Mouse (Mus musculus) neural tube, embryonic 10.5 days (tissue): ENCODE data around the gene Nlgn2.

ENCODE experiments used
- DNase-seq: peaks from one replicate; pipeline ENCODE4 v3.0.0-alpha.2; 2017; ENCODE audit warnings: low spot score; ENCODE audit errors: extremely low spot score

Nlgn2 gene

DNA sequence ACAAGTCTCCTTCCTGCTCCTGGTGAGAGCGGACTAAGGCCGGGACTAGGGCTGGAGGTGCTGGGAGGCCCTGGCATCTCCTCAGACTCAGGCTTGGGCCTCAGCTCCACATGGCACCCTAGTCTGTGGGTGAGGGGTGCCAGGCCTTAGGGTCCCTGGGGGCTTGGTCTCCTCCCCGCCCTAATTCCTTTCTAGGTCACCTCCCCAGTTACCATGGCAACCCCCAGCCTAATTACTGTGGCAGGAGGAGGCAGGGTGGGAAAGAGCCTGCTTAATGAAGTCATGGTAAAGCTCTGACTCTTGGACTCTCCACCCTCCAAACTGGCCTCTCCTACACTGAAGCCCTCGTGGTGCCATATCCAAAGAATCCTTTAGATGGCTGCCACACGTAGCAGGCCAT, 8.8 kb downstream of the Nlgn2 start:
- no peak for DNase-seq

DNA sequence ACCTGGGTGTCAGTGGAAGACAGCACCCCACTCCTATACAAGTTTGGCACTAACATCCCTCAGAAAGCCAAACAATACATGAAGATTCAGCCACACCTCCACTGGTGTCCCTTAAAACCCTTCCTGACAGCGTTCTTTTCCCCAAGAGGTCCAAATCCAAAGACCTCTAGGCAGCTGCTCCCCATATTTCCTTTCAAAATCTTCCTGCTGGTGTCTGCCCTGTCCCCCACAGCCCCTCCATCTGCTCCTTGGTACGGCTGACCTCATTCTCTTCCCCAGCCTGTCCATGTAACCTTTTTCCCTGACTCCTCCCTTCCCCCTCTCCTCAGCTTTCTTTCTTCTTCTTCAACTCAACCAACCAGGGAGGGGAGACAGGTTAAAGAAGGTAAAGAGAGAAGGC, 14.1 kb downstream of the Nlgn2 start:
- DNase-seq, result no peak

DNA sequence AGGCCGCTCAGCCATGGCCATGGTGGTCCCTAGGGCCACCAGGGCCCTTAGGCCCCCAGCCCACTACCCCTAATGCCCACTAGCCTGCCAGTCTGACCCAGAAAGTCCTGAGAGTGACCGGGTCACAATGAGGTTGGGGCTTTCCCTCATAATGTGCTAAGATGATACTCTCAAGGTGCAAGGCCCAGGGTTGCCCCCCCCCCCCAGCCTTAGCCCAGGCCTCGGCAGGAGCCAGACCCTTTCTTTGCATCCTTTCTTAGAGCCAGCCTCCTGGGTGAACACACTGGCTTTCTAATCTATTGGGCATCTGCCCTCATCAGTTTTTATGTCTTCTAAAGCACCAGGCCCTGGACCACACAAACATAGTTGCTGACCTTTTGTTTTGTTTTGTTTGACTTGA, 15.5 kb downstream of the Nlgn2 start, which contains the start of gene Spem1:
Spem1 (minus strand) TSS at position 101 of the 400 bp plus-strand sequence.
- DNase-seq, result no peak

DNA sequence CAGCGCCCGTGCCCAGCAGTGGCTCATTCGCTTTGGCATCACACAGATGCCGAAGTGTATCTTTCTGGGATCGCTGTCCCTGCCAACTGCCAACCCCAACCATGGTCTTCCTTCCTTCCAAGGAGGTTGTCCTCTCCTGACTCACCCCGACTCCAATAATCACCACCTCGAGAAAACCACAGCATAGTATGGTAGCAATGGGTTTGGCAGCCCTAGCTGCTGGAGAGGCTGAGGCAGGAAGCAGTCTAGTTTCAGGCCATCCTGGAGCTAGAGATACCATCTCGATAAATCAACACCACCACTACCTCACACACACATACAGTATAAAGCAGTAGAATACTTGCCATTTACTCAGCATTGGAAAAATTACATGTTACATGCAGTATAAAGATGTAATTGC, 18.7 kb downstream of the Nlgn2 start:
- no peak for DNase-seq

DNA sequence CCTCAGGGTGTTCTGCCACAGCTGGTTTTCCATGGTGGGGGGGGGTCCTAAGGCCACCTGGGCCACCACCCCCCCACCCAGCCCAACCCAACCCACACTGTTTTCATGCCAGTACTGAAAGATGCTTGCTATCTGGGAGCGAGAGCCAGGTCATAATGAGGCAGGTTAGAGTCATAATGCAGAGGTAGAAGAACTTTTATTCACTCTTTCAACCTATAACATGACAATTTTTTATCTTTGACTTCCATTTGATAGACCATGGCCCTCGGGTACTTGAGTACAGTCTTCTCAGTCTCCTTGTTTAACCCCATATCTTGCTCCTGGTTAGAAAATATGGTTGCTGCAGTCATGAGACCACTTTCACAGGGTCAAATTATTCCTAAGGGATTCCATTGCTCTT, 19.2 kb downstream of the Nlgn2 start, which contains the start of gene Spem2:
Spem2 (minus strand) TSS at position 101 of the 400 bp plus-strand sequence.
- no peak for DNase-seq

DNA sequence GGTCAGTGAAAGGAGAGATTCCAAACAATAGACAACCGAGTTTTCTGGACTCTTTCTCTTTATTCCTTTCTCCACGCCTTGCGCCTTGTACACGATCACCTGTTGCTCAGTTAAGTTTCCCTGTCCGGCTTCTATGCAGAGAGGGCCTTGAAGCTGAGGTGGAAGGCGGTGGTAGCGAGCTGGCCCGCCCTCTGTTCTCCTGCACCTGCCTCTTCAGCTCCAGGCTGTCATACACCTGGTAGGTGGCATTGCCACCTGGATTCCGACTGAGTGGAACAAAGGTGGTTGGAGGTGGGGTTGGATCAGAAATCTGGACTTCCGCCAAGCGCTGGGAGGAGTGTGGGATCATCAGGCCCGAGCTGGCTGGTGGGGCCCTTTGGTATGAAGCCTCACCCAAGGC, 21.1 kb downstream of the Nlgn2 start:
- DNase-seq, result no peak

DNA sequence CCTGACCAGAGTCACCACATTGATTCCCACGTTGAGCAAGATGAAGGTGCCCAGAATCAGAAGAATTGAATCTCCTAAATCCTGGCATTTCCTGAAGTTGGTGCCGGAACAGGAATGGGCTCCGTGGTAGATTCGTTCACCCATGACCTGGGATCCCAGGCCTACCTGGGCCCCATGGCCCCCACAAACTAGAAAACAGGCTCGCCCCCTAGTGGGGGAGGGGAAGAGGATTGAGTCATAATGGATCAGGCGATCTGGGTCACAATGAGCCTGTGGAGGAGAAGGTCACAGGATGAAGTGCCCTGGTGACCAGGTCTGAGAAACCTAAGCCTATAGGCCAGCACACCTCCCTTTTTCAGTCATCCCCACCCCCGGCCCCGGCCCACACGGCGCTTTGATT, 22.4 kb downstream of the Nlgn2 start, which contains the start of gene Gm39566:
Gm39566 (minus strand) TSS at position 144 of the 400 bp plus-strand sequence.
- DNase-seq, result no peak

DNA sequence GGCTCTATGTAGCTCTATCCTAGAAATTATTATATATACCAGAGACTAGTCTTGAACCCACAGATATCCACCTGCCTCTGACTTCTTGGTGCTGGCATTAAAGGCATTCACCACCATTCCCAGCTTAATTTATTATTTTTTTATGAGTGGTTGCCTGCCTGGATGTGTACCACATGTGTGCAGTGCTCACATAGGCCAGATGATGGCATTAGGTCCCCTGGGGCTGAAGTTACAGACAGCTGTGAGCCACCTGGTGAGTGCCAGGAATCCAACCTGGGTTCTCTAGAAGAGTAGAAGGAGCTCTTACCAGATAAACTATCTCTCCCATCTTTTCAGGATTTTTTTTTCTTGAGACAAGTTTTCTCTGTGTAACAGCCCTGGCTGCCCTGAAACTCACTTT, 27.3 kb downstream of the Nlgn2 start:
- DNase-seq, result no peak

DNA sequence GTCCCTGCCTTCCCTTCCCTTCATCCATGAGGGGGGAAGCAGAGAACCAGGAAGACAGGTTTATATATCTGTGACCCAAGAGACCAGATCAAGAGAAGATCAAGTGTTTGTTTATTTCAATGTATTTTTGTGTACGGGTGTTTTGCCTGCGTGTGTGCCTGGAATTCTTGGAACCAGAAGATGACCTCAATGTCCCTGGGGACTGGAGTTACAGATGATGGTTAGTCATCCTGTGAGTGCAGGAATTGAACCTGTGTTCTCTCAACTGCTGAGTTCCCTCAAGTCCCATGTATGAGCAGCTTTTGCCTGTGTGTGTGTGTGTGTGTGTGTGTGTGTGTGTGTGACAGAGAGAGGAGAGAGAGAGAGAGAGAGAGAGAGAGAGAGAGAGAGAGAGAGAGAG, 29.9 kb downstream of the Nlgn2 start:
- DNase-seq, result no peak

DNA sequence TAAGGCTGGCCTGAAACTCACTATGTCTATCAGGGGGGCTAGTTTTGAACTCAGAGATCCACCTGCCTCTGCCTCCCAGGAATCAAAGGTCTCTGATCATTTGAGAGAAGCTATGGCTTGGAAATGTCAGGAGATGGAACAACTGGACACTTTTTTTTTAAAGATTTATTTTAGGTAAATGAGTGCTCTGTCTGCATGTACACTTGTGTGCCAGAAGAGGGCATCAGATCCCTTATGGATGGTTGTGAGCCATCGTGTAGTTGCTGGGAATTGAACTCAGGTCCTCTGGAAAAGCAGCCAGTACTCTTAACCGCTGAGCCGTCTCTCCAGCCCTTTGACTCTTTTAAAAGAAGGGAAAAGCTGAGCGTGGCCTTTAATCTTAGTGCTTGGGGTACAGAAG, 31.2 kb downstream of the Nlgn2 start:
- no peak for DNase-seq

DNA sequence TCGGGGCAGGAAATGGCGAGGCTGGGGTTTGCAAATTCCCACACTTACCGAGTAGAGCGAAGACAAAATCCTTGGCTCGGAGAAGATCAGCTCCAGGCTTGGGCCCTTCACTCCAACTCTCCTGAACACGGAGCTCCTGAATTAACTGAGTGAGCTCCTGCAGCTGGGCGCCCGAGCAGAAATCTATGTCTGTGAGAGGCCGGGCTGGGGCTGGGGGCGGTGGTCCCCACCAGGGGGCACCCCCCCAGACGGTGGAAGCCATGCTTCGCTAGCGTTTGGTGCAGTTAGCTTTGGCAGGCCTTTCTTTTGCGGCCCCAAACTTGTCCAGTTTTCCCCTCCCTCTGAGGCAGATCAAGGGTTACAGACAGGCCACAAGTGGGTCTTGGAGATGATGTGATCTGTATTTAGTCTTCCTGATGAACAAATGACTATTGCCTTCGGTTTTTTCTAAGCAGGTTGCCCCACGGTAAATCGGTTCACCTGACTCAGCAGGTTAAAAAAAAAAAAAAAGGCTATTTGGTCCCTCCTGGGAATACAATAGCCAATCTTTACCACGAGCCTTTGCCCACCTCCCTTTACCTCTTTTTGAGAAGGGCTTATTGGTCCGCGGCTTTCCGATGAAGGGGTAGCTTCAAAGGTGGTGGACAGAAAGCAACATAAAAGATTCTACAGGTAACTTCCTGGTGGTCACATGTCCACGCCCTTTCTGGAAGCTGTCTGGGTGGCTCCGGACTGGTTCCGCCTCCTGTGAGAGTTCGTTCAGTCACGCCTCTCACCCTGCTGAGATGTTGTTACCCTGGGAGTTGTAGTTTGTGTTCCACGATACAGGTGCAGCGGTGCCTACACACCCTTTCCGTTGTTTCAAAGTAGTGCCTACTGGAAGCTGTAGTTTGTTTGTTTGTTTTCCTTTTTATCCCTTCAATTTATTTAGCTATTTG, 32.3 kb downstream of the Nlgn2 start, which contains the start of gene Tmem102:
Tmem102 (minus strand) TSS at position 653 of the 938 bp plus-strand sequence.
- DNase-seq, result no peak

DNA sequence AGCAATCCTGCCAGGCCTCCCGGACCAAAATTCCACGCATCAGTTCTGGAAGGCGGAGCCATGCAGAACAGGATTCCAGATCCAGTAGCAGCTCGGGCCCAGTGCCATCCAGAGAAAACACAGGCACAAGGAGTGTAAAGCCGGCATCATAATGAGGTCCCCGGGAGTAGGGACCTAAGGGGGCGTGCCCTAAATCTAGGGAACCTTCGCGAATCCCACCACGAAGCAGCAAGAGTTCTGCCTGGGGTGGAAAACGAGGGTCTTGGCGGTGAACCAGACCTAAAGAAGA, 33.0 kb downstream of the Nlgn2 start:
- DNase-seq, result peak; percentile 30

DNA sequence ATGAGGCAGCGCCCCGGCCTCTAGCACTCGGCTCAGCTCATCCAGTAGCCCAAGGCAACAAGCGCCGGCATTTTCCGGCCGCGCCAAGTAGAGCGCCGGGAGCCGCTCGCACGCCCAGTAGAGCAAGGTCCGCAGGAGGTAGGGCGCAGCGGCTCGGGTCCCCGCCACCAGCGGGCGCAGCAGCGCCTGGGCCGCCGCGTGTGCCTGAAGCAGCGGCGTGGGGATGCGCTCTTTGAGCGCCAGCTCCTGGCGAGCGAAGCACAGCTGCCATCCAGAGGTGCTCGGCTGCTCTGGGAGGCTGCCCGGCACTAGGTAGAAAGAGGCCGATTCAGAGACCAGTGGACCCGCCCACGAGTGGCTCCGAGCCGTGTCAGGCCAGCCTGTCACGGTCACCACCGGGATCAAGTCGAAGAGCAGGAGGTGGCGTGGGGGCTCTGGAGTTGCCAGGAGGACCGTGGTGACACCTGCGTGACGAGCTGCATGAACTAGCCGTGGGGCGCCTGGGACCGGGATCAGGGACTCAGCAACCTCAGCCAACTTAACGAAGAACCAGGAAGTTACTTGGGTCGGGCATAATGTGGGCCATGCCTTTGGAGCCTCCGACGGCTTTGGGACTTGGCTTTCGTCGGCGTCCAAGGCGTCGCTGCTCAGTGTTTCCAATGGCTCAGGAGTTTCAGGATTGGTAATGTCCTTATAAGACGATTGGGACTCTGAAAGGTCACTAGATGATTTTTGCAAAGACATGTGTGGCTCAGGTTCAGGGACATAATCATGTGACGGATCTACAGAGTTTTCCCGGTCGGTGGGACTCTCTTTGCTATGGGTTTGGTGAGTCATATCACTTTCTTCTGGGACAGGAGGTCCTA, 33.6 kb downstream of the Nlgn2 start:
- peak; percentile 70 for DNase-seq

DNA sequence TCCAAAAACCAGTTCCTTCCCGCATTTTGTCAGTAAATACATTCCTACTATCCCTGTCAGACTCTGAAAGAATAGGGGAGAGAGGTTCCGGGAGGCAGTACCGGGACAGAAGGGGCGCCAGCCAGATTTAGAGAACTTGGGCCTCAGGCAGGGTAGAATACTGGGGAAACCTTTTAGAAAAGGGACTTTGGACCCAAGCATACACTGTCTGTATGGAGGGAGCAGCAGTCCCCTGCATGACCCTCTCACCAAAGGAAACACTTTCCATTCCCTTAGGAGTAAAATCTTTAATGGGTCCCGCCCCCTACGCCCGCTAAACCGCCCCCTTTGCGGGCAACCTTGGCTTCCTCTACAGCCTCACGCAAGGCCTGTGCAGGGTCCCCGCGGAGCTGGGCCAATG, 34.3 kb downstream of the Nlgn2 start:
- DNase-seq, result no peak

DNA sequence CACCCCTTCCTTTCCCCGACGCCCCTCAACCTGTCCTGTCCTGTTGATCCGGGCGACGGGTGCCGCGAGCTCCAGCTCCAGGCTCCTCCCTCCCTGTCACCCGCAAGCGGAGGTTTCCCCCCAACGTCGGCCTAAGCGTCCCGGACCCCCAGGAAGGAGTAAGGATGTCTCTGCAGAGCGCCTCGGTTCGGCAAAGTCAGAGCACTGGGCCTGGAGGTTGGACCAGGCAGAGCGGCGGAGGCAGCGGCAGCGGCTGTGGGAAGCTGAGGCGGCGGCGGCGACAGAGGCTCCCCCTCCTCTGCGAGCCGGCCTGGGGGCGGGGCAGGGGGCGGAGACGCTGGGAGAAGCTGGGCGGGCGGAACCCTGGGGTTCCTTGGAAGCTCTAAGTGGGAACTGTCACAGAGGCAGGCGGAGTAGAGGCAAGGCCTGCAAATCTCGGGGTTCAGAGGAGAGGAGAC, 34.9 kb downstream of the Nlgn2 start:
- DNase-seq, result peak; percentile 77

DNA sequence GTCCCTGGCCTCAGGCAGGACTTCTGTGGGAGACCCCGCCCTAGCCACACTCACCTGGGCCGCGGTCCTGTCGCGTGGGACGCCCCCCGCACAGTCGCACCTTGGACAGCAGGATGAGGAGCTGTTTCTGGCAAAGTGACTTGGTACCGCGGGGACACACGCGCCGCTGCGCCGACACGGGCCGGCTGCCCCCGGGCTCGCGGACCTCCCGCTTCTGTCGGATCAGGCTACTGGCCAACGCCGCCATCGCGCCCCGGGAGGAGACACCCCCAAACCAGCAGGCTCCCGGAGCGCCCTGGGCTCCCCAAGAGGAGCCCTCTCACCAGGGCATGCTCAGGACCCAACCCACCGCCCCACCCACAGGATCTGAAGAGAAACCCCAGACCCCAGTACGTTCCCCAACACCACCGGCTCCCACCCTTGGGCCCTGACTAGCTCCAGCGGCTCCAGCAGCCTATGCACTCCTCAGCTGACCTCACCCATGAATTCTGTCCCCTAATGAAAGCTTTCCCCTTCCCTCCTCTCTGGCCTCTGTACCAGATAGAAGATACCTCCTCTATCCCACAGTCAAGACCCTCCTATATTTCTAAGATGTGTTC, 36.1 kb downstream of the Nlgn2 start, which contains the start of gene Fgf11:
Fgf11 (minus strand) TSS at position 479 of the 599 bp plus-strand sequence.
- peak; percentile 32 for DNase-seq

DNA sequence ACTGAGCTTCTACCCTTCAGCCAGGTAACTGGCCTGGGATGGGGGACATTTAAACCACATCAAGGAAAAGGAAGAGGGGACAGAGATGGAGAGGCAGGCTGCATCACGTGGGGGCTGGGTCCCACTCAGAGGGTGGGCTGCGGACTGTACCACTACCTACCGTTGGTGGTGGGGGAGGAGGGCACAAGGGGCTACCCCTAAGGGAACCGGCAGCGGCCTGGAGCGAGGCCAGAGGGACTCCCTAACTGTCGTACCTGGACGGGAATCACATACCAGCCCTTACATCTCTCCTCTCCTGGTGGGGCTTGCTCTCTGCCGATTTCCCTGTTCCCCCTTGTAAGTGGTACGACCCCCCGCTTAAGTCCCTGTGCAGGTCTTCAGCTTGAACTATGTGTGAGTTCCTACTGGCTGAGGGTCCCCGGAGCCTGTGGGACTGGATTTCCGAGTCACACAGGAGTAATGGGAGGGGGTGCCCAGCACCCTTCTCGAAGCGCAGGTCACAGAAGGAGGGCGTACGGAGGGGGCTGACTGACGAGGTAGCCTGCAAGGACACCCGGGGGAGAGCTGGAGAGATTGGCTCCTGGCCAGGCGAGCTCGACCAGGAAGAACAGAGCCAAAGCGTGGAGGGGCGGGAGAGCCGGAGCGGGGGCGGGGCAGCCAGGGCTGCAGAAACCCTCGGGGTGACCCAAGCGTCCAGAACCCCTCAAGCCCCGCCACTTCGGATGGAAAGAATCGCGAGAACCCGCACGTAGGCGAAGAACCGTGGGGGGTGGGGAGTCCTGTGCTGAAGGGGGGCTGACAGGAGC, 37.0 kb downstream of the Nlgn2 start:
- peak; percentile 88 for DNase-seq

DNA sequence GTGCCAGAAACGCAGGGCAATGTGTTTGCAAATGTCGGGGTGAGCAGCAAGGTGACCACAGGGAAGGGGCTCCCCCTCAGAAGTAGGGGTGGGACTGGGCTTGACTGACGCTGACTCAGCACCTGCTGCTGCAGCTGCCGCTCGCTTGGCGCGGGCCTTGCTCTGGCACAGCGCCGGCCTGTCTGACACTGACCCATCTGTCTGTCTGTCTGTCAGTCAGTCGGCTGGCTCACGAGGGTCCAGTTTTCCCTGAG, 37.5 kb downstream of the Nlgn2 start:
- DNase-seq, result no peak

DNA sequence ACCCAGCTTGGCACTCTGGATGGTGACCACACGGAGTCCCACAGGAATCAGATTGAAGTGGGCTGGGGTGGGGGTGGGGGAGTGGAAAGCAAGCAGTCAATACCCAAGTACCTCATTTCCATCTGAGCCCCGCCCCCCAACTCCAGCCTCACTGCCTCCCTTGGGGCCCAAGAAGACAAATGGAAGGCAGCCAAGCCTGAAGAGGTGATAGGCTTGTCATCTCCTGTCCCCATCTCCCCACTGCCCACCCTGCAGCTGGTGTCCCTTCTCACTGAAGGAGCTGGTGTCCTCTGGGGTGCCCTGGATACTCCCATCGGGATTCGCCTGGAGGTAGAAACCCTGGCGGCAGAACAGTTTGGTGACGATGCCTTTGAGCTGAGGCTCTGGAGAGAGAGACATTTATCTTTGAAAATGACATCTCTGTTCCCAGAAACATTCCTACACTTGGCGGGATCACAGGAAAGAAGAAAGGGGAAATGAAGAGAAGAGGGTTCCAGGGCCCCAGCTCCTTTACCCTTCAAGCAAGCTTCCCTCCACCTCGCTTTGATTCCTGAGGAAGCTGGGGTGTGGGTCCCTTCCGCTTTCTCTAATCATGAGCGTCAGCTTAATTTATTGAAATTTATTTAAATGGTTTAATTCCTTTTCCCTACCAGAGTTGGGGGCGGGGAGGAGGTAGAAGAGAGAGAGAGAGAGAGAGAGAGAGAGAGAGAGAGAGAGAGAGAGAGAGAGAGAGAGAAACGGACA, 38.0 kb downstream of the Nlgn2 start:
- DNase-seq, result no peak

DNA sequence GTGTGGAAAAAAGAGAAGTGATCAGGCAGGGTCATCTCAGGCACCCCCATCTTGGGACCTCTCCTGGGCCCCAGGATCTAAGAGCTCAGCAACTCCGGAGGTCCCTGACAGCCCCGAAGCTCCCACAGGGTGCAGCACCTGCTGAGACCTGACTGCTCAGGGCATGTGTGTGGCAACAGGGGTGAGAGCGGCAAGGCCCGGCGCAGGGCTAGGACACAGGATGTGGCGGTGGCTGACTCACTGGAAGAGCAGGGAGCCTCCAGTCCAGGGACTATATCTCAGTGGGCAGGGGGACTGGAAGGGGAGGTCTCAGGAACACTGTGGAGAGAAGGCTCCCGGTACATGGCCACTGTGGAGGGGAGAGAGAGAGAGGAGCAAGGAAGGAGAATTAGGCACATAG, 39.7 kb downstream of the Nlgn2 start:
- DNase-seq, result no peak
